Mouse (Mus musculus): ENCODE results near the gene Nr5a1.

GRCm38 (mm10) chr2:38688791-38689520 lies 25.4 kb downstream of the Nr5a1 start:
- TF ChIP-seq GATA1 (IDR thresholded peaks at IDR 0.05; ENCODE audit: borderline replicate concordance, low read length) (no peak), FLI1 (IDR thresholded peaks at IDR 0.05; ENCODE audit: low read length) (no peak)
